Mouse (Mus musculus): ENCODE data around the gene Mettl7a1. TPM values are rescaled to one million over a fixed set of nuclear protein-coding genes. Genes with fewer than 3 reads are reported as not detected.
"Not testable (repeated sequence)": the region's sequence is repeated elsewhere in the genome, so short reads cannot be mapped to it uniquely, and the experiment has no call there.

Gene Mettl7a1
- total RNA-seq, 2 experiments from 2014 or later: 30.0 to 32.2 TPM

GRCm38 (mm10) chr15:100307438-100308096 lies 3.6 kb downstream of the Mettl7a1 start:
- DNase-seq (ENCODE audit: extremely low spot score in 1 of 2, low spot score in 2 of 2); H3K4me3 ChIP-seq; H3K27ac ChIP-seq; intact Hi-C loops (cut with DNase I): not testable (repeated sequence)
- peak; percentile 50 for TF ChIP-seq CTCF (IDR thresholded peaks at IDR 0.05)

GRCm38 (mm10) chr15:100312346-100312745 lies 8.4 kb downstream of the Mettl7a1 start:
- intact Hi-C loops (cut with DNase I): no loop called here
- H3K27ac ChIP-seq: no peak overlapping the region
- H3K4me3 ChIP-seq: no peak overlapping the region
- DNase-seq (ENCODE audit: extremely low spot score in 1 of 2, low spot score in 2 of 2): no peak
- no peak for TF ChIP-seq CTCF (IDR thresholded peaks at IDR 0.05)

- intact Hi-C loops (cut with DNase I): no loop called here
- no peak for DNase-seq (ENCODE audit: extremely low spot score in 1 of 2, low spot score in 2 of 2)
- no peak for TF ChIP-seq CTCF (IDR thresholded peaks at IDR 0.05)
These were observed 10.7 kb downstream of the Mettl7a1 start for GRCm38 (mm10) chr15:100314448-100315145.

GRCm38 (mm10) chr15:100318014-100318671 lies 14.2 kb downstream of the Mettl7a1 start:
- intact Hi-C loops (cut with DNase I); H3K4me3 ChIP-seq; DNase-seq (ENCODE audit: extremely low spot score in 1 of 2, low spot score in 2 of 2); H3K27ac ChIP-seq: not testable (repeated sequence)

More at GRCm38 (mm10) chr15:100314448-100315145, 10.7 kb downstream of the Mettl7a1 start:
- H3K4me3 ChIP-seq: no peak overlapping the region
- H3K27ac ChIP-seq: no peak overlapping the region

GRCm38 (mm10) chr15:100319884-100320283 lies 15.9 kb downstream of the Mettl7a1 start:
- intact Hi-C loops (cut with DNase I): loop anchor here (5.0 kb wide), 1 partner anchor 283 kb away; the partner anchor contains the start of gene Dip2b
- H3K27ac ChIP-seq: no peak overlapping the region
- DNase-seq (ENCODE audit: extremely low spot score in 1 of 2, low spot score in 2 of 2): no peak
- TF ChIP-seq CTCF (IDR thresholded peaks at IDR 0.05): no peak
- no peak overlapping the region for H3K4me3 ChIP-seq

- Histone ChIP-seq H3K4me3 (no peak overlapping the region), H3K27ac (no peak overlapping the region)
- no peak for TF ChIP-seq CTCF (IDR thresholded peaks at IDR 0.05)
- intact Hi-C loops (cut with DNase I): loop anchor here (5.0 kb wide), 1 partner anchor 283 kb away; the partner anchor contains the start of gene Dip2b
- DNase-seq (ENCODE audit: extremely low spot score in 1 of 2, low spot score in 2 of 2): no peak
These were observed 16.5 kb downstream of the Mettl7a1 start for GRCm38 (mm10) chr15:100320295-100320905.

- intact Hi-C loops (cut with DNase I): loop anchor here (5.0 kb wide), 1 partner anchor 284 kb away; the partner anchor contains the start of gene Dip2b
- TF ChIP-seq CTCF (IDR thresholded peaks at IDR 0.05): peak; percentile 18
- no peak for DNase-seq (ENCODE audit: extremely low spot score in 1 of 2, low spot score in 2 of 2)
- Histone ChIP-seq H3K27ac (no peak overlapping the region), H3K4me3 (no peak overlapping the region)
These were observed 17.2 kb downstream of the Mettl7a1 start for GRCm38 (mm10) chr15:100321134-100321533.

GRCm38 (mm10) chr15:100324021-100324591 lies 20.2 kb downstream of the Mettl7a1 start:
- intact Hi-C loops (cut with DNase I): loop anchor here (5.0 kb wide), 1 partner anchor 287 kb away; the partner anchor contains the start of gene Dip2b
- TF ChIP-seq CTCF (IDR thresholded peaks at IDR 0.05): no peak
- Histone ChIP-seq H3K4me3 (no peak overlapping the region), H3K27ac (peak overlapping the region; percentile 65)
- DNase-seq (ENCODE audit: extremely low spot score in 1 of 2, low spot score in 2 of 2): no peak

- intact Hi-C loops (cut with DNase I): no loop called here
- no peak for DNase-seq (ENCODE audit: extremely low spot score in 1 of 2, low spot score in 2 of 2)
- no peak overlapping the region for H3K27ac ChIP-seq
- H3K4me3 ChIP-seq: no peak overlapping the region
- TF ChIP-seq CTCF (IDR thresholded peaks at IDR 0.05): no peak
These were observed 21.3 kb downstream of the Mettl7a1 start for GRCm38 (mm10) chr15:100325235-100325634.

GRCm38 (mm10) chr15:100328089-100328488 lies 24.1 kb downstream of the Mettl7a1 start:
- intact Hi-C loops (cut with DNase I); DNase-seq (ENCODE audit: extremely low spot score in 1 of 2, low spot score in 2 of 2); H3K27ac ChIP-seq; H3K4me3 ChIP-seq: not testable (repeated sequence)

- H3K27ac ChIP-seq; intact Hi-C loops (cut with DNase I); DNase-seq (ENCODE audit: extremely low spot score in 1 of 2, low spot score in 2 of 2); H3K4me3 ChIP-seq: not testable (repeated sequence)
These were observed 25.4 kb downstream of the Mettl7a1 start for GRCm38 (mm10) chr15:100329336-100329735.
